Mouse (Mus musculus) thymus, adult 2 months (tissue): ENCODE data around the gene Kmt2d. TPM values are rescaled to one million over a fixed set of nuclear protein-coding genes. Genes with fewer than 3 reads are reported as not detected.

Source experiments
- DNase-seq: peaks from one replicate; pipeline ENCODE4 v3.0.0; 2021
- H3K27ac ChIP-seq: fragments of 200-500 bp; 2 replicates; pipeline ENCODE4 v1.5.1; 2012; ENCODE audit warnings: low read length, control low read depth; ENCODE audit not compliant: control insufficient read depth, insufficient read depth
- H3K27me3 ChIP-seq: fragments of 200-500 bp; 2 replicates; pipeline ENCODE4 v1.6.1; 2012; ENCODE audit warnings: mild to moderate bottlenecking, low read length, moderate library complexity, mixed read lengths; ENCODE audit not compliant: control insufficient read depth, insufficient read depth
- H3K36me3 ChIP-seq: fragments of 200-500 bp; 2 replicates; pipeline ENCODE4 v1.6.1; 2012; ENCODE audit warnings: mild to moderate bottlenecking, low read length, moderate library complexity; ENCODE audit not compliant: control insufficient read depth, insufficient read depth
- H3K4me1 ChIP-seq: fragments of 200-500 bp; replicated peaks from 2 replicates; pipeline ENCODE4 v1.6.1; 2012; ENCODE audit warnings: low read length; ENCODE audit not compliant: control insufficient read depth, insufficient read depth
- H3K4me3 ChIP-seq: fragments of 200-500 bp; 2 replicates; pipeline ENCODE4 v1.5.1; 2012; ENCODE audit warnings: mild to moderate bottlenecking, low read length, control low read depth, moderate library complexity; ENCODE audit not compliant: control insufficient read depth, insufficient read depth
- CTCF ChIP-seq: fragments of 200-500 bp; IDR thresholded peaks from 2 replicates; pipeline ENCODE4 v1.5.1; 2012; ENCODE audit warnings: mild to moderate bottlenecking, control low read depth, low read length, moderate library complexity, borderline replicate concordance; ENCODE audit not compliant: control insufficient read depth, poor library complexity, insufficient read depth; ENCODE audit errors: extremely low read depth
- POLR2A ChIP-seq: fragments of 200-500 bp; IDR thresholded peaks from 2 replicates; pipeline ENCODE4 v1.6.1; 2012; ENCODE audit warnings: mild to moderate bottlenecking, low read length, control low read depth, moderate library complexity; ENCODE audit not compliant: control insufficient read depth, poor library complexity, insufficient read depth; ENCODE audit errors: extremely low read depth
- WGBS: fragments of 180-500 bp; shearing (Covaris S2); methylation state at CpG from one replicate; pipeline ENCODE4 v1.1.7; 2018; 5-methylcytosine and 5-hydroxymethylcytosine counted together
- polyA plus RNA-seq: library from polyadenylated mRNA; depleted of rRNA; stranded (reverse); fragments of >200 nt; gene quantifications from 2 replicates; pipeline ENCODE4 v1.2.3, GENCODE M21; 2012

The Kmt2d gene
- polyA plus RNA-seq, 1 experiment, result 69.1 TPM

GRCm38 (mm10) chr15:98866501-98866900 lies 4.5 kb downstream of the Kmt2d start:
- Histone ChIP-seq H3K4me1 (peaks cover 24% of the 10 kb centered on the region), H3K27ac (no peak overlapping the region), H3K36me3 (peaks cover 46% of the 10 kb centered on the region), H3K27me3 (no peaks in the 10 kb centered on the region), H3K4me3 (no peak overlapping the region)
- TF ChIP-seq CTCF (no peak), POLR2A (no peak)
- WGBS, result 97% methylated on average over 5 of the region's 5 CpGs
- no peak for DNase-seq

GRCm38 (mm10) chr15:98865771-98866170 lies 5.2 kb downstream of the Kmt2d start:
- no peaks in the 10 kb centered on the region for H3K27me3 ChIP-seq
- H3K4me1 ChIP-seq, result peaks cover 24% of the 10 kb centered on the region
- peaks cover 53% of the 10 kb centered on the region for H3K36me3 ChIP-seq
- H3K4me3 ChIP-seq, result no peak overlapping the region
- 98% methylated on average over 8 of the region's 8 CpGs for WGBS
- DNase-seq, result no peak
- TF ChIP-seq POLR2A, result no peak
- TF ChIP-seq CTCF, result no peak
- no peak overlapping the region for H3K27ac ChIP-seq

GRCm38 (mm10) chr15:98864951-98865350 lies 6.1 kb downstream of the Kmt2d start:
- H3K27me3 ChIP-seq, result no peaks in the 10 kb centered on the region
- H3K4me3 ChIP-seq, result no peak overlapping the region
- peaks cover 21% of the 10 kb centered on the region for H3K4me1 ChIP-seq
- no peak for DNase-seq
- no peak for TF ChIP-seq POLR2A
- TF ChIP-seq CTCF, result no peak
- peaks cover 61% of the 10 kb centered on the region for H3K36me3 ChIP-seq
- WGBS, result 97% methylated on average over 6 of the region's 6 CpGs
- H3K27ac ChIP-seq, result no peak overlapping the region

GRCm38 (mm10) chr15:98863451-98863958 lies 7.5 kb downstream of the Kmt2d start:
- Histone ChIP-seq H3K36me3 (peaks cover 75% of the 10 kb centered on the region), H3K4me1 (peaks cover 8% of the 10 kb centered on the region), H3K4me3 (no peak overlapping the region), H3K27ac (no peak overlapping the region), H3K27me3 (no peaks in the 10 kb centered on the region)
- no peak for DNase-seq
- TF ChIP-seq POLR2A, result no peak
- no peak for TF ChIP-seq CTCF
- 96% methylated on average over 12 of the region's 12 CpGs for WGBS

- no peaks in the 10 kb centered on the region for H3K4me1 ChIP-seq
- no peaks in the 10 kb centered on the region for H3K27me3 ChIP-seq
- H3K4me3 ChIP-seq, result no peak overlapping the region
- TF ChIP-seq CTCF, result no peak
- TF ChIP-seq POLR2A, result no peak
- 97% methylated on average over 21 of the region's 21 CpGs for WGBS
- peaks cover 92% of the 10 kb centered on the region for H3K36me3 ChIP-seq
- no peak overlapping the region for H3K27ac ChIP-seq
- no peak for DNase-seq
These were observed 9.1 kb downstream of the Kmt2d start for GRCm38 (mm10) chr15:98861701-98862410.

- H3K27me3 ChIP-seq, result no peaks in the 10 kb centered on the region
- H3K4me1 ChIP-seq, result no peaks in the 10 kb centered on the region
- no peak overlapping the region for H3K27ac ChIP-seq
- WGBS, result 97% methylated on average over 18 of the region's 18 CpGs
- DNase-seq, result no peak
- TF ChIP-seq POLR2A (no peak), CTCF (no peak)
- H3K4me3 ChIP-seq, result no peak overlapping the region
- peaks cover 94% of the 10 kb centered on the region for H3K36me3 ChIP-seq
These were observed 10.1 kb downstream of the Kmt2d start for GRCm38 (mm10) chr15:98860921-98861320.
